Mouse (Mus musculus) neutrophil, adult 5-6 weeks (primary cell): Measurements from ENCODE around the gene Ptprr. TPM values are rescaled to one million over a fixed set of nuclear protein-coding genes. Genes with fewer than 3 reads are reported as not detected.

ENCODE experiments used
- ATAC-seq: fragments of 151-379, 151-347 bp; 2 replicates; pipeline ENCODE4 v1.8.0; 2017; ENCODE audit warnings: mild to moderate bottlenecking, moderate TSS enrichment; ENCODE audit not compliant: insufficient number of reproducible peaks, poor library complexity, low FRiP score, severe bottlenecking; ENCODE audit errors: extremely low read depth
- total RNA-seq: library from RNA; stranded (forward); fragments of 200-1000 nt; gene quantifications from 2 replicates; pipeline ENCODE4 v1.2.3, GENCODE M21; 2017

The Ptprr gene
- total RNA-seq, 1 experiment from 2014 or later = not detected

DNA sequence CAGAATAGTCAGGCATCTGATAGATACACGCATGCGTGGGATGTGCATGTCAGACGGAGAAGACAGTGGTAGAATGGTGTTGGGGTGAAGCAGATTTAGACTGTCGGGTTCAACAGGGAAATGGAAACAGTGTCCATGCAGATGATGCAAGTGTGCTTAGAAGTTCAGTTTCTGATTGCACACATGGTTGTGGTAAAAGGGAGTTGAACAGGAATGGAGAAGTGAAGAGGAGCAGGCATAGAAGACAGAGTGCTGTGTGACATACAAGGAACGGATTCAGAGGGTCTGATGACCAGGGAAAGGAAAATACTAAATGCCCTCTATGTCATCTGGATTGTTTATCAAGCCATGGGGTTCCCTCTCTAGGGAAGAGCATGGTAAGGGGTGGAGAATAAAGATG, 163.2 kb downstream of the Ptprr start:
- no peak; the same call in 1 of the 2 replicates for ATAC-seq

DNA sequence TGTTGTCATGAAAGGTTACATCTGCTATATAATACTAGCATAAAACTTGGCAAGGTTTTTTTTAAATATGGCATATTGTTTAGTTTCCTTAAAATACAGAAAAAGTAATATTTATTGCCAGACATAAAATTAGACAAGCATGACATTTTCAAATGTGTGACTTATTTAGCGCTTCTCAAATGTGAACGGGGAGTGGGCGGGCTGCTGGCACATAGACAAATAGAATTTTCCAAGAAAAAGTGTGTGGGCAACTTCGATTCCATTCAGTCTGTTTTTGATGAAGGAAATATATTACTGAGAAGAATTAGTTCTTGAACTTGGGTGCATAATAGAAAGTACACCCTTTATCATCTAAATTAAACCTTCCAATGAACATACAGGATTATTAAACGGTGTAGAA, 164.2 kb downstream of the Ptprr start:
- no peak for ATAC-seq

- no peak for ATAC-seq
Measured at GRCm38 (mm10) chr10:116183258-116183657, 165.2 kb downstream of the Ptprr start.

DNA sequence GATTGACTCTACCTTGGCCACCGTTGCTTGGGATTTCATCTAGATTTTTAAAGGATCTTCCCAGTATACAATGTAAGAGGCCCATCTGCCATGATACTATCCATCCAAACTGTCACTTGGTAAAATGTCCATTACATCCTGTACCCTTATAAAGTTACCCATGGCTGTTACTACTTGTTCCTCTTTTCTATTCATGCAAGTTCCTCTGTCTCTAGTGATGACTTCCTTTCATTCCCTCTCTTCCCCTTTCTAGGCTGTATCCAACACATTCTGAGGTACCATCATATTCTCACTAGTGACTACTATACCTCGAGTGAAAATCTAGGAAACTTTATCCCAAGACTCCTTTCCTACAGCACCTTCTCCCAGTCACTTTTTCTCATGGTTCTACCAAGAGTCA, 173.7 kb downstream of the Ptprr start:
- peak; percentile 69; the same call in 1 of the 2 replicates for ATAC-seq

DNA sequence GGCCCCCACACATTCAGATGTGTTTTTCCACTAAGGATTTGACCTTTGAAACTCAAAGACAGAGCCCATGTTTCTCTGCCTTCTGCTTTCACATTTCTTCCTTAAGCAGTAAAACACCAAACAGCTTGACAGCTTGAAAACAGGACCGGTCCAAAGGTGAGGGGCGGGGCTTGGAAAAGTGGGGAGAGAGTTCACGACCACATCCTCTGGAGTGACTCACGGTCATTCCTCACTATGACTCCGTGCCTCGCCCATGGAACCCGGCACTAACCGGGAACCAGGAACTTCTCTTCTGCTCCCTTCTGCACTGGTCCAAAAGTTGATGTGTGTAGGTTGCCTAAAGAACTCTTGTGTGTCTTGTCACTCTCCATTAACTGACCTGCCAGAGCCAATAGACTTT, 174.3 kb downstream of the Ptprr start:
- ATAC-seq = no peak

- ATAC-seq = no peak
Measured at GRCm38 (mm10) chr10:116194409-116194808, 176.4 kb downstream of the Ptprr start.

- ATAC-seq = no peak
Measured at GRCm38 (mm10) chr10:116196596-116197415, 178.8 kb downstream of the Ptprr start.

GRCm38 (mm10) chr10:116197416-116197939, 179.5 kb downstream of the Ptprr start:
- ATAC-seq = peak; percentile 61; the same call in 1 of the 2 replicates

DNA sequence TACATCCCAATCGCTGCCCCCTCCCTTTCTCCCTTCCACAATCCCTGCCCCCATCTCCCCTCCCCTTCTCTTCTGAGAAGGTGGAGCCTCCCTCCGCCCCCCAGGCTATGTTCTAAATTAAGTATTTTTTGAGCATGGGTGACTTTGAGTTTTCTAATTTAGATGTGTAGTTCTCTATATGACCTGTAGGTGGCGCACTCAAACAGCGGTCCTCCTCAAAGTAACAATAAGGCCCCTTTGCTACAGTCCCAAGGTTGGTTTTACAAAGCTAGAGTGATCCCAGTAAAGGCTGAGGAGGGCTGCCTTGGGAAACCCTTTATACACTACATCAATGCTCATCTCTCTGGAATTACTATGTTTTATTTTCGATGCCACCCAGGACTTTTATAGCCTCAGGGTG, 181.0 kb downstream of the Ptprr start:
- 0 out of 2 replicates have a peak, but pooled peaks have one; percentile 41 for ATAC-seq

GRCm38 (mm10) chr10:116201542-116201941, 183.5 kb downstream of the Ptprr start:
- ATAC-seq = no peak

GRCm38 (mm10) chr10:116205580-116206358, 187.8 kb downstream of the Ptprr start:
- ATAC-seq = no peak

- no peak for ATAC-seq
Measured at GRCm38 (mm10) chr10:116206449-116206848, 188.4 kb downstream of the Ptprr start.

GRCm38 (mm10) chr10:116207987-116208726, 190.1 kb downstream of the Ptprr start:
- peak; percentile 56; the same call in 1 of the 2 replicates for ATAC-seq

- ATAC-seq = no peak
Measured at GRCm38 (mm10) chr10:116208727-116209115, 190.7 kb downstream of the Ptprr start.

DNA sequence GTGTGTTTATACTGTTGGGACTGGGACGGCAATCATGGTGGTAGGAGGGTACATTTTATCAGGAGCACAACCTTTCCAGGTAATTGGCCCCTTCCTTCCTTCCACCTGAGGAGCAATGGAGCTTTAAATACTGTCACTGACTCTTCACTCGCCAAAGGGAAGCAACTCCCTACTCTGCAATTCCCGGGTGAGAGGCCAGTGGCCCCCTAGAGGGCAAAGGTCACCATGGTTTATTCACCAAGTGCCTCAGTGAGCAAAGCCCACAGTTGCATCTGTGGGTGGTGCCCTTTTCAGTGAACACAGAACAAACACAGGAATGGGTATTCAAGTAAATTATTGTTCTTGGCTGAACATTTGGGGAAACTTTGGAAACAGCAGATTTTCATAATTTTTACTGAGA, 194.1 kb downstream of the Ptprr start:
- no peak for ATAC-seq

DNA sequence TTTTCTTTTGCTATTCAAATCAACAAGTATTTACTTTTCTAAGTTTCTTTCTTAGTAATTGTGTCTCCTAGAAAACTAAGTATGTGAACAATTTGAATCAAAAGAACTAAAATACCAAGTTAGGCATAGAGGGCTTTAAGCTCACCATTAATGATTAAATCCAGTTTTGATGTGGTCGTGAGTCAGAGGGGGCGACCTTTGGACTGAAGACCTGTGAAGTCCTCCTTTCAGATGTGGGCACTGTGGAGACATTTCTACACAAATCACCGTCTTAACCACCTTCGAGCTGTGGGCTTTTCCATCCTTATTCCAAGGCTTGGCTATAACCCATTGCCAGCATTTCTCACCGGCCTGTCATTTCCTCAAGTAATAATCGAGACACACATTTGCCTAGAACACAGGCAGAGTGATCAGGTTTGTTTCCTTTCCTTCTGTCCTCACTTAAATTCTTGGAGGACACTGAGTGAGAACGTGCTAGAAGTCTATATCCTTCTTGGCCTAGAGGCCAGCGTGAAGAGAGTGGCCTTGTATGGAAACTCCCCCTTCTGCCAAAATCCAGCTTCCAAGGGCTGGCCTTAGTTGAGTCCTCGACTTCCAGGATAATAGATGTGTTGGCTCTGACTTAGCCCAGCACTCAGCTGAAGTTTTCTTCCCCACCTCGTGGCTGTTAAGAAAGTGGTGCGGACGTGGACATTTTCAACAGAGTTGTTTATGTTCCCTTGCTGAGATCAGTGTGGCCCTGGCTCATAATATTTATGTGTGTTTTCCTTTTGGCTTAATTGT, 202.5 kb downstream of the Ptprr start:
- no peak for ATAC-seq

DNA sequence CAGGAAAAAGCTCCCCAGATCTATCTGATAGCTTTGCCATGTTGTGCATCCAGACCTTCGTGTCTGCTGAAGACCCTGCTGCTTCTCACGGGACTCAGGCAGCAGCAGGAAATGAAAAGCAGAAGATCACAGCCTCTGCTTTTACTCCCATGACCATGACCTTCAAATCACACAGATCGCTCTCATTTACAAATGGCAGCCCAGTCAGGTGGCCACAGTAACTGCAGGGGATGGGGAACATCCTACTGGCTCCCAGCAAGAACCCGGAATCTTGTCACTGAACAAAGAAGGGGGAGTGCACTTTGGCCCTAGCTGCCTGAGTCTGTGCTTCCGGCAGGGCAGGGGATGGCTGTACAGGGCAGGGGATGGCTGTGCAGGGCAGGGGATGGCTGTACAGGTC, 217.3 kb downstream of the Ptprr start:
- ATAC-seq = no peak

DNA sequence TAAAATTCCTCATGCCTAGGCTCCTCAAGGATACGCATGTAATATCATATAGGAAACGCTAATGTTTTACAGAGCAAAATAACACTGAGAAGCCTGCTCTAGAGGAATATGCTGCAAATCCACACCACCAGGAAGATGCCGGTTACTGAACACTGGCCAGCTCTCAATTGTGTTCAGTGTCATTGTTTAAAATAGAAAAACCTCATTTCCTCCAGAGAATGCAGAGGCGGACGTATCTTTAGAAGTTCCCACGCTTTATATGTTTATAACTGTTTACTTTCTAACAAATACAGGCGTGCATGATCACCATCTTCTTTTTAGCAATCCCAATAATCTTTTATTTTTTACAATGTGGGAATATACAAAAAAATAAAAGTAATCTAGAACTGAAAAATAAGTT, 224.2 kb downstream of the Ptprr start:
- no peak for ATAC-seq
